Mouse (Mus musculus): ENCODE measurements at regions not wholly inside any gene's neighbourhood (a gene's known extent, or its start where the extent isn't known, plus 50 kb on each side); places are given as distances from the start of the nearest gene placed in this dataset.

GRCm38 (mm10) chr4:30011386-30012135 lies 1198.6 kb downstream of the Epha7 start:
- Histone ChIP-seq H3K4me1 (replicated peaks; ENCODE audit: control insufficient read depth, insufficient read depth, low read length) (no peaks in the 10 kb centered on the region), H3K9ac (ENCODE audit: low read length) (no peak overlapping the region), H3K4me2 (ENCODE audit: low read depth, low read length, severe bottlenecking) (no peak overlapping the region), H3K36me3 (ENCODE audit: control insufficient read depth, insufficient read depth, low read length) (no peaks in the 10 kb centered on the region), H3K27me3 (ENCODE audit: control insufficient read depth, insufficient read depth, low read length) (no peaks in the 10 kb centered on the region), H3K27ac (ENCODE audit: low read depth, low read length) (no peak overlapping the region), H3K9me3 (ENCODE audit: control insufficient read depth, low read length) (no peaks in the 10 kb centered on the region), H3K4me3 (ENCODE audit: low read depth, low read length) (no peak overlapping the region)
- no peak for DNase-seq (ENCODE audit: low spot score)
- 82% methylated on average over 5 of the region's 5 CpGs for WGBS
- ATAC-seq (replicated peaks; ENCODE audit: low FRiP score) = no peak

GRCm38 (mm10) chr4:30039424-30040172 lies 1226.7 kb downstream of the Epha7 start:
- Histone ChIP-seq H3K4me1 (replicated peaks; ENCODE audit: control insufficient read depth, insufficient read depth, low read length) (no peaks in the 10 kb centered on the region), H3K9ac (ENCODE audit: low read length) (no peak overlapping the region), H3K4me3 (ENCODE audit: low read depth, low read length) (no peak overlapping the region), H3K27me3 (ENCODE audit: control insufficient read depth, insufficient read depth, low read length) (no peaks in the 10 kb centered on the region), H3K27ac (ENCODE audit: low read depth, low read length) (no peak overlapping the region), H3K36me3 (ENCODE audit: control insufficient read depth, insufficient read depth, low read length) (no peaks in the 10 kb centered on the region), H3K9me3 (ENCODE audit: control insufficient read depth, low read length) (no peaks in the 10 kb centered on the region), H3K4me2 (ENCODE audit: low read depth, low read length, severe bottlenecking) (no peak overlapping the region)
- WGBS = 77% methylated on average over 5 of the region's 5 CpGs
- ATAC-seq (replicated peaks; ENCODE audit: low FRiP score) (no peak), DNase-seq (ENCODE audit: low spot score) (no peak)

GRCm38 (mm10) chr4:30064987-30065386 lies 1252.1 kb downstream of the Epha7 start:
- no peak overlapping the region for H3K27ac ChIP-seq (ENCODE audit: low read depth, low read length)
- H3K36me3 ChIP-seq (ENCODE audit: control insufficient read depth, insufficient read depth, low read length) = no peaks in the 10 kb centered on the region
- no peaks in the 10 kb centered on the region for H3K27me3 ChIP-seq (ENCODE audit: control insufficient read depth, insufficient read depth, low read length)
- H3K4me2 ChIP-seq (ENCODE audit: low read depth, low read length, severe bottlenecking) = no peak overlapping the region
- H3K9me3 ChIP-seq (ENCODE audit: control insufficient read depth, low read length) = no peaks in the 10 kb centered on the region
- no peaks in the 10 kb centered on the region for H3K4me1 ChIP-seq (replicated peaks; ENCODE audit: control insufficient read depth, insufficient read depth, low read length)
- H3K4me3 ChIP-seq (ENCODE audit: low read depth, low read length) = no peak overlapping the region
- WGBS = 87% methylated on average over 3 of the region's 3 CpGs
- no peak for ATAC-seq (replicated peaks; ENCODE audit: low FRiP score)
- DNase-seq (ENCODE audit: low spot score) = no peak
- no peak overlapping the region for H3K9ac ChIP-seq (ENCODE audit: low read length)

- Histone ChIP-seq H3K36me3 (ENCODE audit: control insufficient read depth, insufficient read depth, low read length) (no peaks in the 10 kb centered on the region), H3K27ac (ENCODE audit: low read depth, low read length) (no peak overlapping the region), H3K4me3 (ENCODE audit: low read depth, low read length) (no peak overlapping the region), H3K4me1 (replicated peaks; ENCODE audit: control insufficient read depth, insufficient read depth, low read length) (no peaks in the 10 kb centered on the region), H3K9ac (ENCODE audit: low read length) (no peak overlapping the region), H3K4me2 (ENCODE audit: low read depth, low read length, severe bottlenecking) (no peak overlapping the region), H3K9me3 (ENCODE audit: control insufficient read depth, low read length) (no peaks in the 10 kb centered on the region), H3K27me3 (ENCODE audit: control insufficient read depth, insufficient read depth, low read length) (no peaks in the 10 kb centered on the region)
- DNase-seq (ENCODE audit: low spot score) (no peak), ATAC-seq (replicated peaks; ENCODE audit: low FRiP score) (no peak)
- WGBS = 84% methylated on average over 2 of the region's 2 CpGs
Observed at GRCm38 (mm10) chr4:30099166-30099565, 1286.2 kb downstream of the Epha7 start.

- H3K27me3 ChIP-seq (ENCODE audit: control insufficient read depth, insufficient read depth, low read length) = no peaks in the 10 kb centered on the region
- DNase-seq (ENCODE audit: low spot score) (no peak), ATAC-seq (replicated peaks; ENCODE audit: low FRiP score) (0 out of 2 replicates have a peak, but pooled peaks have one; percentile 36)
- H3K9ac ChIP-seq (ENCODE audit: low read length) = no peak overlapping the region
- H3K27ac ChIP-seq (ENCODE audit: low read depth, low read length) = no peak overlapping the region
- H3K36me3 ChIP-seq (ENCODE audit: control insufficient read depth, insufficient read depth, low read length) = no peaks in the 10 kb centered on the region
- no peak overlapping the region for H3K4me3 ChIP-seq (ENCODE audit: low read depth, low read length)
- no peak overlapping the region for H3K4me2 ChIP-seq (ENCODE audit: low read depth, low read length, severe bottlenecking)
- H3K4me1 ChIP-seq (replicated peaks; ENCODE audit: control insufficient read depth, insufficient read depth, low read length) = no peaks in the 10 kb centered on the region
- no peaks in the 10 kb centered on the region for H3K9me3 ChIP-seq (ENCODE audit: control insufficient read depth, low read length)
Observed at GRCm38 (mm10) chr4:30133011-30133410, 1320.1 kb downstream of the Epha7 start.

All from forebrain, embryonic 11.5 days (tissue).